Mouse (Mus musculus) frontal cortex, adult 2 months (tissue): ENCODE data around the gene 9230112D13Rik. TPM values are rescaled to one million over a fixed set of nuclear protein-coding genes. Genes with fewer than 3 reads are reported as not detected.

Experiments
- DNase-seq, 2 experiments: peaks; one replicate each; pipeline ENCODE4 v3.0.0; 2022; ENCODE audit warnings: low spot score in 1 of 2; ENCODE audit errors: extremely low spot score in 1 of 2
- polyA plus RNA-seq: library from polyadenylated mRNA; depleted of rRNA; stranded (reverse); fragments of >200 nt; gene quantifications from 2 replicates; pipeline ENCODE4 v1.2.3, GENCODE M21; 2012; rRNA removed

9230112D13Rik gene
- polyA plus RNA-seq = not detected in 2 replicates

DNA sequence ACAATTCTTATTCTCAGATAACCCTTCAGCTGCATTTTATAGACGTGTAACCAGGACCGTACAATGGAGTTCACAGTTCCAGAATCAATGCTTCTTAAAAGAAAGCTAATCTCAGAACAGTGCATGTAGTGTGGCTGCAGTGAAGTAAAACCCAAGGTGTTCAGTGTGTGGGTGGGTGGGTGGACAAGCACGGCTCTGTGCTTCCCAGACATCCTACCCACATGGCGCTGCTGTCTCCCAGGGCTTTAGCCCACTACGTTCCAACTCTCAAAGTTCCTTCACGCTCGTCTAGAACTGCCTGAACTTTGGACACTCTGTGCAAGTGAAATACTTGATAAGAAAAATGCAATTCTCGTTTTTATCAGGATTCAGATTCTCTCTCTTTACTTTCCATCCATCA is at the start of gene 9230112D13Rik:
Gene 9230112D13Rik, minus strand, starts transcription at position 101 of the 400 bp plus-strand sequence.
- no peak for DNase-seq

- DNase-seq = no peak
Measured at GRCm38 (mm10) chr14:34571610-34572387, 49.2 kb upstream of the 9230112D13Rik start.

GRCm38 (mm10) chr14:34570903-34571302 is 48.3 kb upstream of the 9230112D13Rik start:
- no peak for DNase-seq

DNA sequence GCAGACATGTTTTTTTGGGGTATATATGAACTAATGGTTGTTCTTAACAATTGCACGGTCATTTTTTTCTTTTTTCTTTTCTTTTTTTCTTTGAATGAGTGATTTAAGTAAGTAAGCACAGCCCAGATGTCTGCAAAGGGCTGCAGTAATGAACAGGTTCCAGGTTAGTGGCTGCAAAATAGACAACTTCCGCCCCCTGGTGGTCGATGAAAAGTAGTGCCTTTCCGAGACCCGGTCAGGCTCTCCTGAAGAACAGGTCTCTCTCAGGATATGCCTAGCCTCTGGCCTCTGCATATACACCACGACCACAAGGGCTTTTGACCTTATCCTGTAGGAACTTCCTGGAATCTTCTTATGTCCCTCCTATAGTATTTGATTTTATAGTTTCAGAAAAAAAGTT is 47.7 kb upstream of the 9230112D13Rik start:
- peak in 1 of 2 experiments; percentile 93 for DNase-seq

DNA sequence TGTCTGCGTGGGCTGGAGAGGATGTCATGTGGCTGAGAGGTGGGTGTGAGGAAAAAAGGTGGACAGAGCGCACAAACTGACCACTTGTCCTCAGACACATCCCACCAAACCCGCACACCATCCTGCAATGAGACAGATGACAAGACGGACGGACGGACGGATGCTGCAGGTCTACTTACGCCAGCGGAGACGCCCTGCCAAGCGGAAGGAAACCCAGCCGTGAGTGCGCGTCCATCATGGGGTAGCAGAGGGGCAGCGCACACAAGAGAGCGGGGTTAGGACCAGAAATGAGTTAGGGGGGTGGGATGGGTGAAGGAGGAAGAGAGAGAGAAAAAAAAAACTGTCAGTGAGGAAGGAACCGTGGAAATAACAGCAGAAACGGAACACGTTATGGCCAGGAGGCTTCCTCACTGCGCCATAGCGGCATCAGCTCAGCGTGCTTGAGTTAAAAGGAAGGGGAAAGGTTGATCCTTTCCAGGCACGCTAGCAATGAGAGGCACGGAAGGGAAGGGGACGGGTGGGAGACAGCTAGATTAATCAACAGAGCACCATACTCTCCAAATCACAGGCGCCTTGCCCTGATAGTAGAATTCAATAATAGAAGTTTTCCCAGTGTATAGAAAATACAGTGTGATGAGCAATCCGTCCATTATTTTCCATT is 47.1 kb upstream of the 9230112D13Rik start:
- no peak for DNase-seq

GRCm38 (mm10) chr14:34568626-34569025 is 46.0 kb upstream of the 9230112D13Rik start:
- no peak for DNase-seq

GRCm38 (mm10) chr14:34567697-34568096 is 45.1 kb upstream of the 9230112D13Rik start:
- no peak for DNase-seq

GRCm38 (mm10) chr14:34566530-34566929 is 43.9 kb upstream of the 9230112D13Rik start:
- DNase-seq = no peak

GRCm38 (mm10) chr14:34565711-34566110 is 43.1 kb upstream of the 9230112D13Rik start:
- DNase-seq = peak in 1 of 2 experiments; percentile 34

DNA sequence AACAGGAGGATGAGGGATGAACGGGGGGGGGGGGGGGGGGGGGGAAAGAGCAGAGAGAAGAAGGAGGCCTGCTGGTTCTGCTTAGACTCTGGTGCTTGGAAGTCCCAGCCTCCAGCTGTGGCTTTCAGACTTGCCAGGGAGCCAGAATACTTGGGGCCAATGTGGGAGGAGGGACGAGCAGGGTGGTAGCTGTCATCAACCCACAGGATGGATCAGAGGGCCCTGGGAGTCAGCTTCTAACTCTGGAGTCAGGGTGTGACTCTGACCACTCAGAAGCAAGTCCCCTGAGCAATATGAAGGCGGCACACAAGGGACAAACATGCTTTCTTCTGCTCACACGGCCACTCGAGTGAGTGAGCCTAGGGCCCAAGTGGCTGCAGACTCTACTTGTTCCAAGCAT is 42.0 kb upstream of the 9230112D13Rik start:
- DNase-seq = no peak

DNA sequence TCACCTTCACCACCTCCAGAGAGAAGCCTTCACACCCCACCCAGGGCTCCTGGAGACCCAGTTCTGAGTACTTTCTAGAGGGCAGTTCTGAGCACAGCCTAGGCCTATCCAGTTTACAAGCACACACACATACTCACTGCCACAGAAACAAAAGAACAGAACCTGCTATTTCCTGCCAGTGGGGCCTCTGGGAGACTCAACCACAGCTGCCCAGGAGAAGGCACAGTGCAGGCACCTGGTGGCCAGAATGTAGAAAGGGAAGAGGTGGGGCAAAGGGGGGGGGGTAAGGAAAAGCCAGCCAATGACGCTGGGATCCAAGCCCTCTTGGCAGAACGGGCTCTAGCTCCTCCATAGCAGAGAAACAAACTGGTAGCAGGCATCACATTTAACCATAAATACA is 39.8 kb upstream of the 9230112D13Rik start:
- no peak for DNase-seq

DNA sequence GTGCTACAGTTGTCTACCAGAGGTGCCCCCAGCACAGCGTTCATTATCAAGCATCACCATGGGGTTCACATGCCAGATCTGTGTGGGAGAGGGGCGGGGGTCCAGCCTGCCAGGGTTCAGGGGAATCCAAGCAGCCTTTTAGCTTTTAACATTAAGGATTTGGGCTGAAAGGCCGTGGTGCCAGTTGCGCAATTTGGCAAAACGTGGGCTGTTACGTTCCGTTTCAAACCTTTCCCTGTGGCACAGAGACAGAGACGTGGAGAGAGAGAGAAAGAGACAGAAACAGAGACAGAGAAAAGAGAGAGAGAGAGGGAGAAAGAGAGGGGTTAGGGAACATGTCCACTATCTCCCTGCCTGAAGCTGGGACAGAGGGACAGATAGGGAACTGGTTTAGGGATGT is 39.0 kb upstream of the 9230112D13Rik start:
- DNase-seq = no peak

GRCm38 (mm10) chr14:34558947-34559346 is 36.3 kb upstream of the 9230112D13Rik start:
- no peak for DNase-seq

- DNase-seq = no peak
Measured at GRCm38 (mm10) chr14:34555211-34555610, 32.6 kb upstream of the 9230112D13Rik start.

DNA sequence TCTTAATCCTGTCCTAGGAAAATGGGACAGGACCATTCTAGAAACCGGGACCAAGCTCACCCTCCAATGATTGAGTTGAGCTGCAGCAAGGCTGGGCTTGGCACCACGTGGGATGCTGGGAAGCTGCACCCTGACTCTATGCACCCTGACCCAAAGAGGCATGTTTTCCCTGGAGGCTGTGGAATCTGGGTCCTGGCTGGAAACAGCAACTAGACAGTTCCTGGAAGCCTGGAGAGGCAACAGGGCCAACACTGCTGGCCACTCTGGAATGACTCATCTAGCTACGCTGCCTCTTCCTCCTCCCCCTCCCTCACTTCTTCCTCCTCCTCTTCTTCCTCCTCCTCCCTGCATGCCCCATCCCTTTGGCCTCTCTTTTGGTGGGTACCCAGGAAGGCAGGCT is 31.4 kb upstream of the 9230112D13Rik start:
- no peak for DNase-seq

DNA sequence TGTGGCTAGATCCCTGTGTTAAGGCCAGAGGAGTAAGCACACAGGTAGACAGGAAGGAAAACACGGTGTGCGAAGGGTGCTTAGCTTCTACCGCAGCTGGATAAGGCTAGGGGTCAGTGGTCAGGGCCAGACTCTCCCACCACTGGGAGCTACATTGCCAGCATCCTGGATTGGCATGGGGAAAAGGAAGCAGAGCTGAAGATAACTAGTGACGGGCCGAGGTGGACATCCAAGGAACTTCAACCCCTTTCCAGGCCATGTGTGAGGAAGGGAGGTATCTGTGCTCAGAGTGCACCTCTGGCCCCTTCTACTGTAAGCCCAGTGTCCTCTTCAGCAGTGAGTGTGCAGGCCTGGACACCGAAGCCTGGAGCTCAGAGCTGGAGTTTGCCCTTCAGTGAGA is 30.9 kb upstream of the 9230112D13Rik start:
- no peak for DNase-seq

GRCm38 (mm10) chr14:34552226-34552625 is 29.6 kb upstream of the 9230112D13Rik start:
- DNase-seq = no peak

GRCm38 (mm10) chr14:34549004-34549671 is 26.5 kb upstream of the 9230112D13Rik start:
- DNase-seq = peak; percentile 63 to 83

DNA sequence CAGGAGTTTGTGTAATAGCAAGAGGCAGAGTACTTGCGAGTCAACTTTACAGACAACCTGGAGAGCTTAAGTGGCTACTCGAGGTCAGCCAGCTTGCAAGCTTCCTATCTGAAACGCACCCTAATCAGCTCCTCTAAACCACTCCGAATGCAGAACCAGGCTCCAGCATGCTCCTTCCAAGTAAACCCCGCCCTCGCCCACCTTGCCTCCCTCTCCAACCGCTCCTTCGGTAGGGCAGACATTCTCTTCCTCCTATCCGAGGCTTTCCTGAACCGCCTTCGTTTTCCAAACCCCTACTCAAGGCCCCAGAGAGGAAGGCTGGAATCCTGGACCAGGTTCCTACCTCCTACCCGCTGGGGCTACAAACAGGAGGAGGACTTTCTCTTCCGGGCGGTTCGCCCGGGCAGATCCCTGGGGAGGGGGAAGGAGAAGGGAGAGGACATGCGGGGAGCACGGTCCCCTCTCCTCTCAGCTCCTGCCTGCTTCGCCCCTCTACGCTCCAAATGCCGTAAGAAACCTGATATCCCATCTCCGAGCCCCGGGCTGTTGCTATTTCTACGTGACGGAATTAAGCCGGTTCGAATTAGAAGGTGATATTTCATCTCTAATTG is 25.9 kb upstream of the 9230112D13Rik start:
- DNase-seq = peak in 1 of 2 experiments; percentile 67

DNA sequence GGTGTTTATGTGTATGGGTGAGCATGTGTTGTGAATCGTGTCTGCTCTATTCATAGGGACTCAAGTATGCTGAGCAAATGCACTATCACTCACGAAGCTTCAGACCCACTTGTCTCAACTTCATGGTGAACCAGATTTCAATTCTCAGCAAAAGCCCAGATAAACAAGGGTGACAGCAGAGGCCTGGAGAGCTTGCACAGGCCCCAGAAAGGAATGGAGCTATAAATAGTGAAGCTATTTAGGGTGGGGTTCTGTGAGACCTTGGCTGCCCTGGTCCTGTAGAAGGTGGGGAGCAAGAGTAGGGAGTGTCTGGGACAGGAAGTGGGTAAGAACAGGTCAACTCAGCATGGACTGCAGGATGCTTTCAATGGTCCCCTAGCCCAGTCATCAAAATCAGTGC is 21.9 kb upstream of the 9230112D13Rik start:
- DNase-seq = no peak

DNA sequence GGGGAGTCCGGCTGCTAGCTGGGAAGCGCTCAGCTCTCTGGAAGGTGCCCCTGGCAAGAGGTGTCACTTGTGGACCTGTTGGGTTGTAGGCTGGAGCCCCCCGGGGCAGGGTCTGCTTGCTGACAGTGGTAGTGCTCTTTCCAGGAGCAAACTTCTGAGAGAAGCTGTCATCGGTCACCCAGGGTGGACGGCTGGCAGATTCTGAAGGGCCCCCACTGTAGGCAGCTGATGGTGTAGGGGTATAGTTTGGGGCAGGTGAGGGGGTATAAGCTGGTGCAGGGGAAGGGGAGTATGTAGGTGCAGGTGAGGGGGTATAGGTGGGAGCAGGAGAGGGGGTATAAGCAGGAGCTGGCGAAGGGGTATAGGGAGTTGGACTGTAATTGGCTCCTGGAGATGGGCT is 21.4 kb upstream of the 9230112D13Rik start:
- no peak for DNase-seq
